Mouse (Mus musculus): ENCODE data around the gene Slc22a17. TPM values are rescaled to one million over a fixed set of nuclear protein-coding genes. Genes with fewer than 3 reads are reported as not detected.

Slc22a17 gene
- polyA plus RNA-seq, 1 experiment from 2014 or later: 36.0 TPM

- peak overlapping the region; percentile 88 for H3K9ac ChIP-seq (ENCODE audit: low read length)
- peak overlapping the region; percentile 71 for H3K27ac ChIP-seq (ENCODE audit: low read depth, low read length)
- H3K36me3 ChIP-seq (ENCODE audit: control insufficient read depth, insufficient read depth, low read length): no peaks in the 10 kb centered on the region
- peaks cover 7% of the 10 kb centered on the region for H3K27me3 ChIP-seq (ENCODE audit: control insufficient read depth, insufficient read depth, low read length)
- no peaks in the 10 kb centered on the region for H3K9me3 ChIP-seq (ENCODE audit: control insufficient read depth, low read length)
- under 1% methylated on average over 61 of the region's 72 CpGs for WGBS
- DNase-seq (ENCODE audit: low spot score, missing footprints) (peak; percentile 99), ATAC-seq (ENCODE audit: low FRiP score) (peak; percentile 91)
- H3K4me1 ChIP-seq (ENCODE audit: control insufficient read depth, insufficient read depth, low read length): peaks cover 7% of the 10 kb centered on the region
- peak overlapping the region; percentile 65 for H3K4me3 ChIP-seq (ENCODE audit: low read depth, low read length)
- peak overlapping the region; percentile 99 for H3K4me2 ChIP-seq
Measured at GRCm38 (mm10) chr14:54876539-54877047, 36.3 kb downstream of the Slc22a17 start.

GRCm38 (mm10) chr14:54875844-54876538 is 36.9 kb downstream of the Slc22a17 start:
- Histone ChIP-seq H3K36me3 (ENCODE audit: control insufficient read depth, insufficient read depth, low read length) (no peaks in the 10 kb centered on the region), H3K4me3 (ENCODE audit: low read depth, low read length) (peak overlapping the region; percentile 65), H3K4me2 (peak overlapping the region; percentile 99), H3K27me3 (ENCODE audit: control insufficient read depth, insufficient read depth, low read length) (peaks cover 7% of the 10 kb centered on the region), H3K27ac (ENCODE audit: low read depth, low read length) (peak overlapping the region; percentile 71), H3K4me1 (ENCODE audit: control insufficient read depth, insufficient read depth, low read length) (peaks cover 7% of the 10 kb centered on the region), H3K9me3 (ENCODE audit: control insufficient read depth, low read length) (no peaks in the 10 kb centered on the region), H3K9ac (ENCODE audit: low read length) (peak overlapping the region; percentile 88)
- DNase-seq (ENCODE audit: low spot score, missing footprints) (peak; percentile 91), ATAC-seq (ENCODE audit: low FRiP score) (peak; percentile 60)
- 3% methylated on average over 34 of the region's 36 CpGs for WGBS

GRCm38 (mm10) chr14:54874165-54874564 is 38.8 kb downstream of the Slc22a17 start:
- no peak overlapping the region for H3K4me3 ChIP-seq (ENCODE audit: low read depth, low read length)
- ATAC-seq (ENCODE audit: low FRiP score) (no peak), DNase-seq (ENCODE audit: low spot score, missing footprints) (no peak)
- H3K9ac ChIP-seq (ENCODE audit: low read length): no peak overlapping the region
- peaks cover 7% of the 10 kb centered on the region for H3K4me1 ChIP-seq (ENCODE audit: control insufficient read depth, insufficient read depth, low read length)
- H3K36me3 ChIP-seq (ENCODE audit: control insufficient read depth, insufficient read depth, low read length): no peaks in the 10 kb centered on the region
- 87% methylated on average over 3 of the region's 3 CpGs for WGBS
- H3K27ac ChIP-seq (ENCODE audit: low read depth, low read length): no peak overlapping the region
- H3K27me3 ChIP-seq (ENCODE audit: control insufficient read depth, insufficient read depth, low read length): peaks cover 7% of the 10 kb centered on the region
- H3K9me3 ChIP-seq (ENCODE audit: control insufficient read depth, low read length): no peaks in the 10 kb centered on the region
- H3K4me2 ChIP-seq: no peak overlapping the region

GRCm38 (mm10) chr14:54870861-54871260 is 42.1 kb downstream of the Slc22a17 start, which contains the start of gene Homez:
Gene Homez (minus strand): TSS chr14:54870961.
- Histone ChIP-seq H3K27ac (ENCODE audit: low read depth, low read length) (no peak within 1 kb of the TSS), H3K9me3 (ENCODE audit: control insufficient read depth, low read length) (no peaks in the 10 kb centered on the region), H3K4me2 (no peak within 1 kb of the TSS), H3K9ac (ENCODE audit: low read length) (no peak within 1 kb of the TSS), H3K27me3 (ENCODE audit: control insufficient read depth, insufficient read depth, low read length) (no peaks in the 10 kb centered on the region), H3K4me1 (ENCODE audit: control insufficient read depth, insufficient read depth, low read length) (peaks cover 4% of the 10 kb centered on the region), H3K36me3 (ENCODE audit: control insufficient read depth, insufficient read depth, low read length) (no peaks in the 10 kb centered on the region), H3K4me3 (ENCODE audit: low read depth, low read length) (no peak within 1 kb of the TSS)
- DNase-seq (ENCODE audit: low spot score, missing footprints) (no peak), ATAC-seq (ENCODE audit: low FRiP score) (no peak)
- WGBS: 90% methylated on average over 5 of the region's 5 CpGs

GRCm38 (mm10) chr14:54868026-54868425 is 44.9 kb downstream of the Slc22a17 start:
- Histone ChIP-seq H3K4me2 (no peak overlapping the region), H3K9me3 (ENCODE audit: control insufficient read depth, low read length) (no peaks in the 10 kb centered on the region), H3K27ac (ENCODE audit: low read depth, low read length) (no peak overlapping the region), H3K27me3 (ENCODE audit: control insufficient read depth, insufficient read depth, low read length) (no peaks in the 10 kb centered on the region), H3K4me3 (ENCODE audit: low read depth, low read length) (no peak overlapping the region), H3K36me3 (ENCODE audit: control insufficient read depth, insufficient read depth, low read length) (no peaks in the 10 kb centered on the region), H3K4me1 (ENCODE audit: control insufficient read depth, insufficient read depth, low read length) (0 out of 2 replicates have a peak, but pooled peaks cover 3% of the 10 kb centered on the region), H3K9ac (ENCODE audit: low read length) (no peak overlapping the region)
- DNase-seq (ENCODE audit: low spot score, missing footprints): no peak
- WGBS: 84% methylated on average over 4 of the region's 4 CpGs
- no peak for ATAC-seq (ENCODE audit: low FRiP score)

- ATAC-seq (ENCODE audit: low FRiP score) (no peak), DNase-seq (ENCODE audit: low spot score, missing footprints) (peak; percentile 84)
- H3K27me3 ChIP-seq (ENCODE audit: control insufficient read depth, insufficient read depth, low read length): no peaks in the 10 kb centered on the region
- H3K4me3 ChIP-seq (ENCODE audit: low read depth, low read length): no peak overlapping the region
- no peak overlapping the region for H3K4me2 ChIP-seq
- 0 out of 2 replicates have a peak, but pooled peaks cover 3% of the 10 kb centered on the region for H3K4me1 ChIP-seq (ENCODE audit: control insufficient read depth, insufficient read depth, low read length)
- no peaks in the 10 kb centered on the region for H3K36me3 ChIP-seq (ENCODE audit: control insufficient read depth, insufficient read depth, low read length)
- no peak overlapping the region for H3K27ac ChIP-seq (ENCODE audit: low read depth, low read length)
- no peaks in the 10 kb centered on the region for H3K9me3 ChIP-seq (ENCODE audit: control insufficient read depth, low read length)
- WGBS: 63% methylated on average over 5 of the region's 5 CpGs
- H3K9ac ChIP-seq (ENCODE audit: low read length): no peak overlapping the region
Measured at GRCm38 (mm10) chr14:54866936-54867335, 46.0 kb downstream of the Slc22a17 start.

GRCm38 (mm10) chr14:54866268-54866667 is 46.7 kb downstream of the Slc22a17 start:
- no peaks in the 10 kb centered on the region for H3K9me3 ChIP-seq (ENCODE audit: control insufficient read depth, low read length)
- WGBS: 76% methylated on average over 3 of the region's 3 CpGs
- H3K27me3 ChIP-seq (ENCODE audit: control insufficient read depth, insufficient read depth, low read length): no peaks in the 10 kb centered on the region
- DNase-seq (ENCODE audit: low spot score, missing footprints): peak; percentile 54
- no peak overlapping the region for H3K27ac ChIP-seq (ENCODE audit: low read depth, low read length)
- H3K4me3 ChIP-seq (ENCODE audit: low read depth, low read length): no peak overlapping the region
- H3K9ac ChIP-seq (ENCODE audit: low read length): no peak overlapping the region
- no peak for ATAC-seq (ENCODE audit: low FRiP score)
- 0 out of 2 replicates have a peak, but pooled peaks cover 3% of the 10 kb centered on the region for H3K4me1 ChIP-seq (ENCODE audit: control insufficient read depth, insufficient read depth, low read length)
- H3K36me3 ChIP-seq (ENCODE audit: control insufficient read depth, insufficient read depth, low read length): no peaks in the 10 kb centered on the region
- H3K4me2 ChIP-seq: no peak overlapping the region

GRCm38 (mm10) chr14:54865626-54866025 is 47.3 kb downstream of the Slc22a17 start:
- Histone ChIP-seq H3K4me2 (no peak overlapping the region), H3K27me3 (ENCODE audit: control insufficient read depth, insufficient read depth, low read length) (no peaks in the 10 kb centered on the region), H3K9ac (ENCODE audit: low read length) (no peak overlapping the region), H3K9me3 (ENCODE audit: control insufficient read depth, low read length) (no peaks in the 10 kb centered on the region), H3K4me1 (ENCODE audit: control insufficient read depth, insufficient read depth, low read length) (0 out of 2 replicates have a peak, but pooled peaks cover 3% of the 10 kb centered on the region), H3K36me3 (ENCODE audit: control insufficient read depth, insufficient read depth, low read length) (no peaks in the 10 kb centered on the region), H3K4me3 (ENCODE audit: low read depth, low read length) (no peak overlapping the region), H3K27ac (ENCODE audit: low read depth, low read length) (no peak overlapping the region)
- WGBS: 89% methylated on average over 5 of the region's 5 CpGs
- peak; percentile 78 for DNase-seq (ENCODE audit: low spot score, missing footprints)
- no peak for ATAC-seq (ENCODE audit: low FRiP score)

- WGBS: 16% methylated on average over 21 of the region's 21 CpGs
- H3K4me1 ChIP-seq (ENCODE audit: control insufficient read depth, insufficient read depth, low read length): 0 out of 2 replicates have a peak, but pooled peaks cover 3% of the 10 kb centered on the region
- ATAC-seq (ENCODE audit: low FRiP score) (peak; percentile 34), DNase-seq (ENCODE audit: low spot score, missing footprints) (no peak)
- H3K27ac ChIP-seq (ENCODE audit: low read depth, low read length): peak overlapping the region; percentile 74; the same call in 1 of the 2 replicates
- H3K9me3 ChIP-seq (ENCODE audit: control insufficient read depth, low read length): no peaks in the 10 kb centered on the region
- peak overlapping the region; percentile 86 for H3K4me3 ChIP-seq (ENCODE audit: low read depth, low read length)
- no peaks in the 10 kb centered on the region for H3K36me3 ChIP-seq (ENCODE audit: control insufficient read depth, insufficient read depth, low read length)
- no peaks in the 10 kb centered on the region for H3K27me3 ChIP-seq (ENCODE audit: control insufficient read depth, insufficient read depth, low read length)
- H3K4me2 ChIP-seq: peak overlapping the region; percentile 74
- peak overlapping the region; percentile 60 for H3K9ac ChIP-seq (ENCODE audit: low read length)
Measured at GRCm38 (mm10) chr14:54864313-54865036, 48.5 kb downstream of the Slc22a17 start.
